Mouse (Mus musculus) G1E (cell line): Measurements from ENCODE around the gene Adgrv1. TPM values are rescaled to one million over a fixed set of nuclear protein-coding genes. Genes with fewer than 3 reads are reported as not detected.

Experiments
- ATAC-seq: 2 replicates; pipeline ENCODE4 v1.8.0; 2016; ENCODE audit warnings: mild to moderate bottlenecking; ENCODE audit not compliant: insufficient number of reproducible peaks, poor library complexity, low FRiP score, severe bottlenecking; ENCODE audit errors: extremely low read depth
- DNase-seq: peaks from one replicate; pipeline ENCODE4 v3.0.0; 2012; ENCODE audit warnings: low spot score
- H3K27me3 ChIP-seq: 2 replicates; pipeline ENCODE4 v1.6.1; 2012; ENCODE audit warnings: mild to moderate bottlenecking, low read length, inconsistent platforms; ENCODE audit not compliant: insufficient read depth
- H3K36me3 ChIP-seq: replicated peaks from 2 replicates; pipeline ENCODE3; 2012; ENCODE audit warnings: mild to moderate bottlenecking, inconsistent platforms
- H3K4me1 ChIP-seq: 2 replicates; pipeline ENCODE4 v1.6.1; 2012; ENCODE audit warnings: low read depth, low read length, inconsistent platforms, mixed read lengths; ENCODE audit not compliant: insufficient read depth
- H3K4me3 ChIP-seq: 2 replicates; pipeline ENCODE4 v1.5.1; 2012; ENCODE audit warnings: low read depth, mild to moderate bottlenecking, inconsistent platforms, low read length, moderate library complexity, mixed read lengths
- H3K9me3 ChIP-seq: replicated peaks from 2 replicates; pipeline ENCODE4 v1.6.1; 2012; ENCODE audit warnings: inconsistent platforms
- CTCF ChIP-seq: IDR thresholded peaks from 2 replicates; pipeline ENCODE4 v1.5.1; 2012; ENCODE audit warnings: low read depth, low read length, inconsistent platforms, mixed read lengths
- GATA1 ChIP-seq: IDR thresholded peaks from 2 replicates; pipeline ENCODE4 v1.6.1; 2012; ENCODE audit warnings: borderline replicate concordance, low read length, inconsistent platforms, mixed read lengths
- GATA2 ChIP-seq: IDR thresholded peaks from 2 replicates; pipeline ENCODE4 v1.6.1; 2012; ENCODE audit warnings: low read depth, low read length, inconsistent platforms, borderline replicate concordance
- POLR2AphosphoS5 ChIP-seq: IDR thresholded peaks from 2 replicates; pipeline ENCODE4 v1.6.1; 2012; ENCODE audit warnings: low read depth, low read length, inconsistent platforms; ENCODE audit not compliant: insufficient replicate concordance
- TAL1 ChIP-seq: conservative IDR thresholded peaks from 2 replicates; pipeline ENCODE4 v1.6.1; 2012; ENCODE audit warnings: low read depth, low read length, inconsistent platforms, mixed read lengths
- polyA plus RNA-seq: library from polyadenylated mRNA; stranded (reverse); fragments of >175 nt; gene quantifications from 2 replicates; pipeline ENCODE4 v1.2.3, GENCODE M21; 2012
- total RNA-seq, 2 experiments: library from RNA; stranded (forward) in 1 of 2; stranded (reverse) in 1 of 2; fragments of 200-1000 nt in 1 of 2; fragments of >200 nt in 1 of 2; fragmentation: Nextera tagmentation in 1 of 2; gene quantifications; 2 replicates each; pipeline ENCODE4 v1.2.3; 2014 to 2017

Adgrv1 gene
- total and polyA plus RNA-seq, 3 experiments = 0.49 TPM; not detected in 2

DNA sequence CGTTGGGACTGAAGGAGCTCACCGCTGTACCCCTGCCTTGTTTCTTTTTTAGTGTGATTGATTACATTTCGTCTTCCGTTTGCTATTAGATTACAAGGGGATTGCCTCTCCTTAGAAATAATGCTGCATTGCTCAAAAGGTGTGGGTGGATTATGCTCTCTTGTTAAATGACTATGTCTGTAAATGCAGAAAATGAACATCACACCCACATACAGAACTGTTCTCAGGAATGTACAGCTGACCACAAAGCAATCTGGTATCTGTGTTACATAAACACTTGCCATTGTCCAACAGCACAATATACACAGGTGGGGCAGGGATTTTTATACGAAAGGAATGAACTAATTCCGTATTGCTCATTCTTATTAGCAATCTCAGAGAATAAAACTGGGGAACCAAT is 465.5 kb downstream of the Adgrv1 start:
- Histone ChIP-seq H3K4me3 (no peak overlapping the region), H3K27me3 (0 out of 2 replicates have a peak, but pooled peaks cover 2% of the 10 kb centered on the region), H3K4me1 (no peaks in the 10 kb centered on the region), H3K36me3 (no peaks in the 10 kb centered on the region), H3K9me3 (no peaks in the 10 kb centered on the region)
- no peak for DNase-seq
- no peak for TF ChIP-seq POLR2AphosphoS5
- TF ChIP-seq TAL1 = no peak
- no peak for ATAC-seq

DNA sequence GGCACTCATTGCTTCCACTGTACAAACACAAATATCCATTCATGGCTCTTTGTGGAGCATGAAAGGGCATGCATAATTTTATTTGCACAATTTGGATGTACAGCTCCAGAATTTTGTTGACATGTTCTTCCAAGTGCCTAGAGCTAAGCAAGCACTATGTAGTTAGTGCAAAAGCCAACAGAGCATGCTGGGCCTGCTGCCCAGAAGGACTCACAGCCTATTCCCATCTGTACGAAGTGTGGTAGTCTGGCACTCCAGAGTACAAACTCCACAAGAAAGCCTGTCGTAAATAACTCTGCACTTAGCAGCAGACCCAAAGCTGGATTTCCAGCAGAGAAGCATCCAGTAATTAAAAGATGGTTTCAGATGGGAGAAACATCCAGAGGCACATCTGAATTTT is 473.1 kb downstream of the Adgrv1 start:
- no peak for ATAC-seq
- no peaks in the 10 kb centered on the region for H3K4me1 ChIP-seq
- TF ChIP-seq TAL1 (no peak), CTCF (no peak), GATA1 (no peak), POLR2AphosphoS5 (no peak), GATA2 (no peak)

DNA sequence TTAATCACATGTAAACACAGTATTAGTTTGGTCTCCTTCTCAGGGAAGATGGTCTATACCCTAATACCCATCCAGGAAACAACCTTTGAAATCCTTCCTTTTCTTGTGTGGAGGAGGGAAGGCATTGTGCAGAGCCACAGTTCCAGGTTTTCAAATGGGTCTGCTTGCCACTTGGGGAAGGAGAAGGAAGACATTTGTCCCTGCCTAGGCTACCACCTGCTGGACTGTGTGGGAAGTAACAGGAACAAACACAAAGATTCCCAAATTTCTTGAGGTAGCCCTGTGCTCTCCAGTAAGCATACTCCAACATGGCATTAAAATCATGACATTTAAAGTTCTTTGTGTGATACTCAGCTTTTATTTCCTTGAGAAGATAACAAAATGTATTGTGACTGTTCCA is 477.6 kb downstream of the Adgrv1 start:
- no peak for DNase-seq

More for the DNA sequence above, 473.1 kb downstream of the Adgrv1 start:
- no peak for DNase-seq
- Histone ChIP-seq H3K9me3 (no peaks in the 10 kb centered on the region), H3K36me3 (no peaks in the 10 kb centered on the region), H3K27me3 (no peaks in the 10 kb centered on the region), H3K4me3 (no peak overlapping the region)

DNA sequence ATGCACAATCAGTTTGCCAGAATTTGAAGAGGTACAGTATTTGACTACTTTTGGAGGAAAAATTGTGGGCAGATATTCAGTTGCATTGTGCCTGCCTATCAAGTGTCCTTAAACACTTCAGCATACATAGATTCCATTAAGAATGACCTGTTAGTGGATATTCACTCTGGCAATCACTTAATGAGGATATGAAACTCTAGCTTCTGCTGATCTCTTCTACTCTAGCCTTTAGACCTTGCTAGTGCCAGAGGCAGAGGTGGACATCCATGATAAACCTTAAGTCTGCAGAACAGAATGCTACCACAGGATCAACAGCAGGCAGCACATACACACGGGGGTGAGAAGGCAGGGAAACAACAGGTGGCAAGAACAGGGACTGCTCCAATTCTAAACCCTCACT is 488.5 kb downstream of the Adgrv1 start:
- TF ChIP-seq POLR2AphosphoS5 (no peak), TAL1 (no peak), CTCF (no peak)
- ATAC-seq = no peak
- no peaks in the 10 kb centered on the region for H3K4me1 ChIP-seq
- H3K27me3 ChIP-seq = no peaks in the 10 kb centered on the region
- H3K36me3 ChIP-seq = no peaks in the 10 kb centered on the region
- no peak overlapping the region for H3K4me3 ChIP-seq
- DNase-seq = no peak
- H3K9me3 ChIP-seq = no peaks in the 10 kb centered on the region

More for the DNA sequence above, 477.6 kb downstream of the Adgrv1 start:
- no peak for ATAC-seq
- H3K27me3 ChIP-seq = no peaks in the 10 kb centered on the region
- H3K4me3 ChIP-seq = no peak overlapping the region
- TF ChIP-seq GATA1 (no peak), TAL1 (no peak), GATA2 (no peak), POLR2AphosphoS5 (no peak), CTCF (no peak)
- H3K36me3 ChIP-seq = no peaks in the 10 kb centered on the region
- H3K9me3 ChIP-seq = no peaks in the 10 kb centered on the region
- H3K4me1 ChIP-seq = no peaks in the 10 kb centered on the region

- DNase-seq (no peak), ATAC-seq (no peak)
- Histone ChIP-seq H3K4me3 (no peak overlapping the region), H3K9me3 (no peaks in the 10 kb centered on the region), H3K27me3 (no peaks in the 10 kb centered on the region; the same call in 1 of the 2 replicates), H3K36me3 (no peaks in the 10 kb centered on the region), H3K4me1 (no peaks in the 10 kb centered on the region)
- TF ChIP-seq GATA2 (no peak), GATA1 (no peak), POLR2AphosphoS5 (no peak), TAL1 (no peak), CTCF (no peak)
Measured at GRCm38 (mm10) chr13:81142268-81142884, 490.6 kb downstream of the Adgrv1 start.

DNA sequence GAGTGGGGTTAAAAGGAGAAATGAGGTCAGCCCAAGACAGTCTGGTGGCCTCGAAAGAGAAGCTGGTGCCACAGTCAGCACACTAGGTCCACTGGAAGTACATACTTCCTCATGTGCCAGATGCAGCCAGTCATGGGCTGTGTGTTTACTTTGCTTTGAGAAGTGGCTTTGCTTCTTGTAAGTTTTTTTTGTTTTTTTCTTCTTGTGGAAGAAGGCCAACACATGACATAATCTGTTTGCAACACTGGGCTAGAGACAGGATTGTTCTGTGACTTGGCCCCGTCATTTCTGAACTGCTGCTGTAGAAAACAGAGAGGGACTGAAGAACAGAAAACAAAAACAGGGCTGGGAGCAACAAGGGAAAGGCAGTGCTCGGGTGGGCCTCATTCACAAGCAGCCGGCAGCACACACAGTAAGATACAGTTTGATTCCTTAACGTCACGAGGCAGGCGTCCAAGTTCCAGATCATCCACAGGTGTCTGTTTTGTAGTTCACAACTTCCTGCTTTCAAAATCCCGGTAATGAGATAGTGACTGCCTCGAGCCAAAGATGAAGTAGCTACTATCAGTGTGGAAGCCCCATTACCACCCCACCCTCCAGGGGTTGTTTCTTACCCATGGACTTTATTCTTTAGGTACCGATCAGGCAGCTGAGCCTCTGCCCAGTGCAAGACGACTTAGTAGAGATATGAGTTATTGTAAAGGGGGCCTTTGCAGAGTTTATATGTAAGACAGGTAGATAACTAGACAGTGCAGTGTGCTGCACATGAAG is 496.1 kb downstream of the Adgrv1 start:
- Histone ChIP-seq H3K4me1 (no peaks in the 10 kb centered on the region), H3K27me3 (no peaks in the 10 kb centered on the region; the same call in 1 of the 2 replicates), H3K9me3 (no peaks in the 10 kb centered on the region), H3K36me3 (no peaks in the 10 kb centered on the region), H3K4me3 (no peak overlapping the region)
- TF ChIP-seq GATA1 (no peak), CTCF (no peak), GATA2 (no peak), TAL1 (no peak), POLR2AphosphoS5 (no peak)
- DNase-seq (no peak), ATAC-seq (no peak)

- Histone ChIP-seq H3K36me3 (no peaks in the 10 kb centered on the region), H3K4me1 (no peaks in the 10 kb centered on the region), H3K4me3 (no peak overlapping the region), H3K9me3 (no peaks in the 10 kb centered on the region), H3K27me3 (no peaks in the 10 kb centered on the region; the same call in 1 of the 2 replicates)
- no peak for TF ChIP-seq GATA2
- TF ChIP-seq CTCF = no peak
- no peak for TF ChIP-seq GATA1
- no peak for TF ChIP-seq TAL1
- TF ChIP-seq POLR2AphosphoS5 = no peak
- no peak for DNase-seq
- ATAC-seq = no peak
Measured at GRCm38 (mm10) chr13:81135953-81136352, 497.0 kb downstream of the Adgrv1 start.
